Mouse (Mus musculus) ES-E14 (cell line): ENCODE data around the gene Pola2.

Experiments used
- HCFC1 ChIP-seq: IDR thresholded peaks from 2 replicates; pipeline ENCODE4 v1.6.1; 2012; ENCODE audit warnings: low read length, inconsistent platforms, borderline replicate concordance; ENCODE audit not compliant: insufficient read depth
- MAFK ChIP-seq: IDR thresholded peaks from 2 replicates; pipeline ENCODE4 v1.6.1; 2014; ENCODE audit warnings: mild to moderate bottlenecking, low read depth, low read length, inconsistent platforms; ENCODE audit not compliant: insufficient read depth
- ZC3H11A ChIP-seq: IDR thresholded peaks from 2 replicates; pipeline ENCODE4 v1.6.1; 2012; ENCODE audit warnings: low read depth, mild to moderate bottlenecking, inconsistent platforms, low read length, borderline replicate concordance

DNA sequence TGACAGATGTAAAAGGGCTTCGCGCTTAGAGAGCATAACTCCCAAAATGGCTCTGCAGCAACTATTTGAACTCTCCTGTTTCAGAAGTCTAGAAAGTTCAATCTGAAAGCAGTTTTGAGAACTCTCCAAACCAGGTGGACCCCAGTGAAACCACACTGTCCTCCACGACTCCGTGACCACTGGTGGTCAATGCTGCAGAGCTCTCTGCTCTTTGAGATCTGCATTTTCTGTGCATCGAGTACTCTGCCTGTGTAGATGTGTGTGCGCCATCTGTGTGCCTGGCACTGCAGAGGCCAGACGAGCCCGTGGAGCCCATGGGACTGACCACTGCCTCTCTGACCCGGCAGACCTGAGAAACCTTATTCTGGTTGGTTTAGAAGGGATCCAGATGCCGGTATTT is 9.1 kb downstream of the Pola2 start:
- no peak for TF ChIP-seq MAFK
- TF ChIP-seq HCFC1: no peak
- TF ChIP-seq ZC3H11A: no peak
